Mouse (Mus musculus) monocyte, adult 2 months (primary cell): ENCODE results near the gene Srsf1.
"Not testable (repeated sequence)": the region's sequence is repeated elsewhere in the genome, so short reads cannot be mapped to it uniquely, and the experiment has no call there.

Source experiments
- DNase-seq, 2 experiments: peaks; one replicate each; pipeline ENCODE4 v3.0.0; 2022; ENCODE audit warnings: low spot score in 2 of 2, low read depth in 1 of 2

Srsf1 gene

GRCm38 (mm10) chr11:88037386-88037785 lies 9.8 kb upstream of the Srsf1 start:
- DNase-seq = no peak

- DNase-seq = no peak
These were observed 8.1 kb upstream of the Srsf1 start for GRCm38 (mm10) chr11:88039066-88039465.

- DNase-seq = no peak
These were observed 2.9 kb upstream of the Srsf1 start for GRCm38 (mm10) chr11:88044314-88044713.

- not testable (repeated sequence) for DNase-seq
These were observed 2.0 kb upstream of the Srsf1 start for GRCm38 (mm10) chr11:88045159-88045558.

- DNase-seq = no peak
These were observed 1.3 kb upstream of the Srsf1 start for GRCm38 (mm10) chr11:88045878-88046277.

DNA sequence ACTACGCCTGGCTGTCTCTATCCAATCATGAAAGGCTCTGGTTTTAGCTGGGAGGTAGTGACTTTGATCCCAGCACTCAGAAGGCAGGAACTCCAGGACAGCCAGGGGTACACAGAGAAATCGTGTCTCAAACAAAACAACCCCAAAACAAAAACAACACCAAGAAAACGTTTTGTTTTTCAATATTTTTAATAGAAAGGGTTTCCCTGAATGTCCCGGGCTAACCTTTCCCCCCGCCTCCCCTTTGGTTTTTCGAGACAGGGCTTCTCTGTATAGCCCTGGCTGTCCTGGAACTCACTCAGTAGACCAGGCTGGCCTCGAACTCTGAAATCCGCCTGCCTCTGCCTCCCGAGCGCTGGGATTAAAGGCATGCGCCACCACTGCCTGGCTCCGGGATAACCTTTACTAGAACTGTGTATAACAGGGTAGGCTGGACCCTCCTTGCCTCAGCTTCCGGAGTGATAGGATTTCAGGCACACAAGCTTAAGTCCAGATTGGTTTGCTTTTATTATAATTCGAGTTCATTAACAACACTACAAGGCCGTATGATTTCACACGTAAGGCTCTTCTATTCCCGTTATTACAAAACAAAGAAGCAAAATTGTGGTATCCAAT lies 743 bp upstream of the Srsf1 start:
- DNase-seq = no peak

- DNase-seq = peak in 1 of 2 experiments; percentile 21
These were observed 828 bp downstream of the Srsf1 start for GRCm38 (mm10) chr11:88047871-88048531.

DNA sequence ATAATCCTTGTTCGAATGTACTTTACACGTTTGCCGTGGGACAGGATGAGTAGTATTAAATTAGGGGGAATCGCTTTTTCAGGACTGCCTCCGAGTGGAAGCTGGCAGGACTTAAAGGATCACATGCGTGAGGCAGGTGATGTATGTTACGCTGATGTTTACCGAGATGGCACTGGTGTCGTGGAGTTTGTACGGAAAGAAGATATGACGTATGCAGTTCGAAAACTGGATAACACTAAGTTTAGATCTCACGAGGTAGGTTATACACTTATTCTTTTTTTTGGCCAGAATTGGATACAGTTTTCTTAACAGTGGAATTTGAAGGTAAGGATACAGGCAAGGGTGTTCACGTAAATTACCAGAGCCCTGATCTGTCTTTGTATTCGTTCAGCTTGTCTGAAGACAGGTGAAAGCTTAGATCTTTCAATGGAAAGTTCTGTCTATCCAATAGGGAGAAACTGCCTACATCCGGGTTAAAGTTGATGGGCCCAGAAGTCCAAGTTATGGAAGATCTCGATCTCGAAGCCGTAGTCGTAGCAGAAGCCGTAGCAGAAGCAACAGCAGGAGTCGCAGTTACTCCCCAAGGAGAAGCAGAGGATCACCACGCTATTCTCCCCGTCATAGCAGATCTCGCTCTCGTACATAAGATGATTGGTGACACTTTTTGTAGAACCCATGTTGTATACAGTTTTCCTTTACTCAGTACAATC lies 1.9 kb downstream of the Srsf1 start:
- DNase-seq = no peak

- no peak for DNase-seq
These were observed 2.6 kb downstream of the Srsf1 start for GRCm38 (mm10) chr11:88049732-88050131.

DNA sequence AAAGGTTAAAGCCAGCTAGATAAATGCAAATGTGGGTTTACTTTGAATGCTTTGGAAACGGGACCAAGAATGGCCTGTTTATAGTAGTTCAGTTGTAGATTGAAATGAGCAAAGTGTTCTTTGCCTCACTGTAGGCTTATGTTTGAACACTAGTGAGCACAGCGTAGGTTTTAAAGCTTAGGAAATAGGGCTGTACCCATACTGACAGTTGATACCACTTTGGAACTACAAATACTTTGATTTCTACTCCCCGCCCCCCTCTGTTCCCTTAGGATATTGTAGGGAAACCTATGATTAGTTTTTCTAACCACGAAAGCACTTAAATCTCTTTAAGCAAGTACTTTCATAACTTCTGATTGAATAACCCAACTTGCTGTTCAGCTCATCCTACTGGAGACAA lies 5.5 kb downstream of the Srsf1 start:
- DNase-seq = no peak

GRCm38 (mm10) chr11:88053821-88054220 lies 6.6 kb downstream of the Srsf1 start:
- DNase-seq = no peak

- no peak for DNase-seq
These were observed 7.4 kb downstream of the Srsf1 start for GRCm38 (mm10) chr11:88054589-88054988.

DNA sequence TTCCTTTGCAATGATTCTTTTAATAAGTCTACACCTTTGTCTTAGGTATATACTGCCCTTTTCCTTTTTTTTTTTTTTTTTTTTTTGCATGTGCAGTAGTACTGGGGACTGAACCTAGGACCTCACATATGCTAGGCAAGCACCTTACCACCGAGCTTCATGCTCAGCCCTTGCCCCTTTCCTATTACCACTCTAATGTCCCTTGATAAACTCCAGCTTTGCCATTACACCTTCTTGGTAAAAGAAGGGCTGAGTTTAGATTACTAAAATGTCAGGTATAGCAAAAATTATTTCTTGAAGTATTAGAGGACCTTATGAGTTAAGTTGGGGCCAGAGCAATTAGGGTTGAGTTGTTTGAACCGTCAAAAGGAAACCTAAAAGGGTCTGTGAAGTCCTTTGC lies 8.6 kb downstream of the Srsf1 start:
- no peak for DNase-seq

DNA sequence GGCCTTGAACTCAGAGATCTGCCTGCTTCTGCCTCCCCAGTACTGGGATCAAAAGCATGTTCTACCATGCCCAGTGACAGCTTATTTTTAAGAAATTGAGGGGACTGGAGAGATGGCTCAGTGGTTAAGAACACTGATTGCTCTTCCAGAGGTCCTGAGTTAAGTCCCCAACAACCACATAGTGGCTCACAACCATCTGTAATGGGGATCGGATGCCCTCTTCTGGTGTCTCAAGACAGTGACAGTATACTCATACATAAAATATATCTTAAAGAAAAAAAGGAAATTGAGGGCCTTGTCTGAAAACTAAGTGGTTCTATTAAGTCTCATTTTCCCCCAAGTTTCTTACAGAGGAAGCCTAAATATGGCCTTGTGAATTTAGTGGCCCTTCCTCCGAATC lies 10.6 kb downstream of the Srsf1 start:
- no peak for DNase-seq

GRCm38 (mm10) chr11:88059141-88059540 lies 12.0 kb downstream of the Srsf1 start:
- no peak for DNase-seq

- no peak for DNase-seq
These were observed 14.9 kb downstream of the Srsf1 start for GRCm38 (mm10) chr11:88061892-88062625.

- no peak for DNase-seq
These were observed 18.6 kb downstream of the Srsf1 start for GRCm38 (mm10) chr11:88065732-88066131.

DNA sequence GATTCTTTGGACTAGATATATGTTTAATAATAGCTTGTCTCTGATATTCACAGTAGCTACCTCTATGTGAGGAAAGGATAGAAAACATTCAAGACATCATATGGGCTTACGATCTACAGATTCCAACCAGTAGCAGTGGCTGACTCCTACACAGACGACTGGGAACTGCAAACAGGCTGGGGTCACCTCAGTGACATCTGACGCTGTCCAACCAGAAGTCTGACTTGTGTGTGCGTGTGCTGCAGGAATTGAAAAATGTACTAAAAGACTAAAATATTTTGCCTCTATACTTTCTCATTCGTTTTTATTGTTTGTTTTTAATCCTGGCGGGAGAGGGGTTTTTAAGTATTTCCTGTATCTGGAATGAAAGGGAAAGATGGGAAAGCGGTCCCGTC lies 20.0 kb downstream of the Srsf1 start:
- DNase-seq = no peak

- peak in 1 of 2 experiments; percentile 60 for DNase-seq
These were observed 20.6 kb downstream of the Srsf1 start, which contains the start of gene Vezf1 for GRCm38 (mm10) chr11:88067586-88068410. Gene Vezf1, plus strand, starts transcription at chr11:88068279.

DNA sequence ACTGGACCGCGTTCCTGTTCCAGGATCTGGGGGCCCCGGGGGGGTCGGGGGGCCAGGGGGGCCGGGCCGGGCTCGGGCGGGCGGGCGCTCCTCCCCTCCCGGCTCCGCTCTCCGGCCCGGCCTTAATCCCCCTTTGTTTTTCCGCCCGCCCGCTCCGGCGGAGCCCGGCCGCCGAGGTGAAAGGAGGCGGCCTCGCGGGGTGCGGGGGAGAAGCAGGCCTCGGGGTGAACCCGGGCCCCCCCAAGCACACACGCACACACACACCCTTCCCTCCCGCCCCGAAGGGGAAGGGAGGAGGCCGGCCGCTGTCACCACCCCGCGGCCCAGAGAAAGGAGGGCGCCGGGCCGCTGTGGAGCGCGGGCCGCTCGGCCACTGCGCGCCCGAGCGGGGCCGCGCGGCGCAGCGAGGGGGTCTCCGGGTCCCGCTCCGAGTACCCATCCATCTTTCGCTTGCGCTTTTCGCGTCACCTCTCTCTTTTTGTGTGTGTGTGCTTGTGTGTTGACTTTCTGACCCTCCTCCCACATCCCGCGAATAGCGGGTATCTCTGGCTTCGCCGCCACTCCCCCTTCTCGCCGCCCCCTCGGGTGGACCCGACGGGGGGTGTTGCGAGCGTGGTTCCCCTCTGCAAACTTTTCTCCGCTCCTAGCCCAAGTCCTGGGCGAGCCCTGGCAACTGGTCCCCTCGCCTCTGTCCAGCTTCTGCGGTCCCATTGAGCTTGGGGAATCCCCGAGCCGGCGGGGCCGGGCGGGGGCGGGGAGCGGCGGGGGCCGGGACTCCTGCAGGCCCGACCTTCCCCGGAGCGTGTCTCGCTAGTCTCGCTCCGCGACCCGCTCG lies 21.5 kb downstream of the Srsf1 start:
- peak in 1 of 2 experiments; percentile 40 for DNase-seq
